Mouse (Mus musculus) left cerebral cortex, postnatal 4 days (tissue): ENCODE data around the gene 1700029I15Rik. TPM values are rescaled to one million over a fixed set of nuclear protein-coding genes. Genes with fewer than 3 reads are reported as not detected.

ENCODE experiments used
- DNase-seq: peaks from one replicate; pipeline ENCODE4 v3.0.0-alpha.2; 2022
- intact Hi-C: fragments of 180-260 bp; cut with DNase I; formaldehyde crosslinking; loops from one replicate; pipeline ENCODE4 v1.15.1; 2025
- total RNA-seq, 2 experiments: library from RNA; stranded (reverse); gene quantifications; 2 replicates each; pipeline ENCODE4 v1.2.3; 2021

1700029I15Rik gene
- total RNA-seq = 1 to 10 TPM; 2.8 to 3.2 TPM

DNA sequence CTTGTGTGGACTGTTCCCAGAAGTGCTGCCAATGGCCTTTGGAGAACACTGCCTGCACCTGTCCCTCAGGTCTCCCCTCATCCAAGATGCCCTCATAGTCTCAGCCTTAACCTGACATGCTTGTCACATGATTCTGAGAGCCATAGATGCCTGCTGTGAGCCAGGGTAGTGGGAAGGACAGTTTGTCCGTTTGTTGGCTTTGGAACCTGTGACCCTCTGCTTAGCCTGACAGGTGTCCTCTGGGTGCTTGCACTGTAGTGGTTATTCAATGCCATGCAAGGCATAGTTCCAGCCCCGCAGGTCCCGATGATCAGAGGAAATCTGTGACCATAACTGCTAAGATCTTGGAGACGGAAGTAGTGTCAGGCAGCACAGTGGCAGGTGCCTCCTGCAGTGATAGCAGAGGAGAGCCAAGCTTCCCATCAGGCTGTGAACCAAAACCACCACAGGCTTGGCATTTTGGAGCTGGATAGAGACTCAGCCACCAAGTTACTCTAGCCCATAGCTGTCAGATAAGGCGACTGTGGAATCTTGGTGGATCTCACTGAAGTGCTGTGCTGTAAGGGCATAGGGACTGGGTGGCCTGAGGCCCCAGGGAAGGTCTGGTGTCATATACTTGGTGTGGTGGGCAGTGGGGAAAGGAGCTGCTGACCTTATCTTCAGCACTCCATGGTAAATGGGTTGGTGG, at the start of gene 1700029I15Rik:
TSS of gene 1700029I15Rik (plus strand) at position 638 of the 688 bp plus-strand sequence.
- intact Hi-C loops = no loop called here
- DNase-seq = no peak

- DNase-seq = no peak
- intact Hi-C loops = no loop called here
Observed at GRCm38 (mm10) chr2:92342418-92342817, 39.9 kb upstream of the 1700029I15Rik start.

- intact Hi-C loops = no loop called here
- DNase-seq = no peak
Observed at GRCm38 (mm10) chr2:92347191-92347590, 35.1 kb upstream of the 1700029I15Rik start.

GRCm38 (mm10) chr2:92349589-92350425, 32.5 kb upstream of the 1700029I15Rik start:
- no peak for DNase-seq

GRCm38 (mm10) chr2:92350686-92351085, 31.7 kb upstream of the 1700029I15Rik start:
- intact Hi-C loops = no loop called here
- DNase-seq = no peak

More at GRCm38 (mm10) chr2:92349589-92350425, 32.5 kb upstream of the 1700029I15Rik start:
- intact Hi-C loops = no loop called here

DNA sequence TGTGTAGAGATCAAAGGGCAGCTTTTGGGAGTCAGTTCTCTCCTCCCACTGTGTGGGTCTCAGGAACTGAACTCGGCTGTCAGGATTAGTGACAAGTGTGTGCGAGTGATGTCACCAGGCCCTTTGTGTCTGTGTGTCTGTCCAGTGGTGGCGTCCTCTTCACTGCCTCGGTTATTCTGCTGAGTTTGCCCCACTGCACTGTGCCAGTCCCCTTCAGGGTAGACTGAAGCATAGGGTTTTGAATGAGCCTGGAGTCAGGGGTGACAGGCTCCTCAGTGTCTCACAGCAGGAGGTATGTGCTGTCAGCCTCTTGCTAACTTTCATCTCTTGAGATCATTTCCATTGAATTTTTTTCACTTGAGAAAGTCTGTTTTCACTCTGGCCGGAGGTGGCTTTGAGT, 28.9 kb upstream of the 1700029I15Rik start:
- DNase-seq = no peak

DNA sequence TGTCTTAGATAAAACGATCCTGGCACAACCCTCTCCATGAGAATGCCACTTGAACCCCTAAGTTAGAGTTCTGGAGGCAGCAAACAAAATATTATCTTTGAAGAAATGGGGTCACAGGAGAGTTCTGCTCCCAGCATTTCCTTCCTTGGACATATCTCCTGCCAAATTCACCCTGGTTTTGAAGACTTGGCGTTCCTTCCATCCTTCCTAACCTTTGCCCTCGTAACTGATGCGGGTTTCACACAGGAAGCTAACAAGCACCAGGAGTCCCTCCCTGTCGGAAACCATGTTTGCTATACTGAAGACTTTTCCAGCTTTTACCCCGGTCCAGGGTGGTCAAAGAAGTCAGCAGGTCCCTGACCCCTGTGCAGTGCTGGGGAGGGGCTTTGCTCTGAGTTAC, 28.1 kb upstream of the 1700029I15Rik start:
- intact Hi-C loops = no loop called here
- no peak for DNase-seq

More for the DNA sequence above, 28.9 kb upstream of the 1700029I15Rik start:
- intact Hi-C loops = no loop called here

- DNase-seq = no peak
- intact Hi-C loops = no loop called here
Observed at GRCm38 (mm10) chr2:92359301-92359700, 23.0 kb upstream of the 1700029I15Rik start.

GRCm38 (mm10) chr2:92360186-92360823, 22.0 kb upstream of the 1700029I15Rik start:
- intact Hi-C loops = no loop called here
- DNase-seq = peak; percentile 69

DNA sequence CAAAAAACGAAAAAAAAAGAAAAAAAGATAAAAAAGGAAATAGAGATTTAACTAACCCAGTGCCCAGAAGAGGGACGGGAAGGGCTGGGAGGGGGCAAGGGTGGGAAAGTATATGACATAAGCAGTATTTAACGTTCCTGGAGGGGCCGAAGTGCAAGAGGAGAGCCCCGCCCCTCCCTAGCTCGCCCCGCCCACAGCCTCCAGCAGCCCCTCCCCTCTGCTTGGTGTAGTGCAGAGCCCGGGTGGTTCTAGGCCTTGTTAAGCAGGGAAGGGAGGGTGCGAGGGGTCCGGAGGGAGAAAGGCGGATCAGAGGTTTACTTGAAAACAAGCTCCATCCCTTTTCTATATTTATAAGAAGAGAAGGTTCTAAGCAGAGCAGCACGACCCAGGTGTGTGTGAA, 21.4 kb upstream of the 1700029I15Rik start:
- intact Hi-C loops = no loop called here

GRCm38 (mm10) chr2:92361795-92362194, 20.5 kb upstream of the 1700029I15Rik start:
- no peak for DNase-seq
- intact Hi-C loops = no loop called here

More for the DNA sequence above, 21.4 kb upstream of the 1700029I15Rik start:
- DNase-seq = peak; percentile 45

DNA sequence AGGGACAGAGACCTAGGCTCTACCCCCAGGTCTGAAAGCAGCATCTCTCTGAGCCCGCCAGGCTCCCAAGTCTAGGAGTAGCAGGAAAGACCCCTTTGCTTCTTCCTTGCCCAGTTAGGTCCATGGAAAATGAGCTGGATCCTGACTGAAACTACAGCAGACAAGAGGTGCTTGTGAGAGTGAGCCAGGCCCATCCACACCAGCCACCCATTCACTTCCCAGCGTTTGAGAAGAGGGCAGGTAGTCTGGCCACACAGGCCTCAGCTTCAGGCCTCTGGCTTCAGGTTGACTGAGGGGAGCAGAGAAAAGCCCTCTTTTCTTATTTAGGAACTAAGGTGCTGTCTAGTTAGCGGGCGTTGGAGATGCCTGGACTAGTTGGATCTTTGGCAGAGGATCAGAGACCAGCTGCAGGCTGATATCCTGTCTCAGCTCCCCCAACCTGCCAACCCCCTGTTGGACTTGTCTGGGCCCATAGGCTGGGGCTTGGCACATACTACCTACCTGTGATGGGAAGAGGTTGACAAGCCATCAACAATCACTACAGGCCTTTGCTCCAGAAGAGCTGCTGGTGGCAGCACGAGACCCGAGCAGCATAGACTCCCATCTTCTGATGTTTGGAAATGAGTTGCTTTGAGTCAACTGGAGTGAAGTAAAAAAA, 19.6 kb upstream of the 1700029I15Rik start:
- no peak for DNase-seq
- intact Hi-C loops = no loop called here

DNA sequence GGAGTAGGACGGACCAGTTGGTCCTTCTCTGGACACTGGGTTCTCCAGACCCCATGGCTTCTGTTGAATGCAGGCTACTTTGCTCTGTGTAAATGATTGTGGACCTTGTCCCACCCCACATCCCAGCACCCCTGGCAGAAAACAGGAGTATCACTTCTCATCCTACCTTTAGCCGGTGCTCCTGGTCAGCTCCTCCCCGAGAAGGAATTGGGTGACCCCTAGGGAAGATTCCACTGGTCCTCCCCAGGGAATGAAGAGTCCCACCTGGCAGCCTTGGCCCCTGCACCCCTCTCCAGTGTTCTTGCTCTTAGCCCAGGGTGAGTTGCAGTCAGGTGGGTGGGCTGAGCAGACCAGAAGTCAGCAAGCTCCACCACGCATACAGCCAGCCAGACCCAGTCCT, 18.3 kb upstream of the 1700029I15Rik start:
- intact Hi-C loops = no loop called here
- DNase-seq = no peak

- intact Hi-C loops = no loop called here
- DNase-seq = no peak
Observed at GRCm38 (mm10) chr2:92365568-92365967, 16.8 kb upstream of the 1700029I15Rik start.

DNA sequence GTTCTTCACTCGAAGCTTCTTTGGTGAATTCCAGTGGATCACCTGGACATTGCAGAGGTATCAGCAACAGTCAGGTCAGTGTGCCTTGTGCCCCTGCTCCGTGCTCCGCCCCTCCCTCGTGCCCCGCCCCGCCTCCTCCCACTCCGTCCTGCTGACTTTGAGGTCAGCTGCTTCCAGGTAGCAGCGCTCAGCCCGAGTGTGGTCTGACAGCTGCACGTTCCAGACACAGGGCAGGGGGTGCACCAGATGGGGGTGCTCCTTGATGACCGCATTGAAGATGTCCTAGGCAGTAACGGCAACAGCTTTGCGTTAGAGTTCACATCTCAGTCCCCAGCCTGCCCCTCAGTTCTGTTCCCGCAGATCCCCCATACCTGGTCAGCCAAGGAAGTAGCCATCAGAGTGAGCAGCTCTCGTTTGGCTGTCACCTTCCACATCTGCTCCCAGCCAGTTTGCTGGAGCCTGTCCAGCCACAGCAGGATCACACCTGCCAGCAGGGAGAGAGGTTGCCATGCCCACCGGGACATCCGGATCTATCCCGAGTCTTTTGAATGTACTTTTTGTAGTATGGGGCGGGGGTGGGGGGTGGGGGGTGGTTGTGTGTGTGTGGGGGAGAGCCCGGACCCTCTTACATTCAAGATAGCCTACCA, 14.8 kb upstream of the 1700029I15Rik start:
- DNase-seq = no peak
- intact Hi-C loops = no loop called here

DNA sequence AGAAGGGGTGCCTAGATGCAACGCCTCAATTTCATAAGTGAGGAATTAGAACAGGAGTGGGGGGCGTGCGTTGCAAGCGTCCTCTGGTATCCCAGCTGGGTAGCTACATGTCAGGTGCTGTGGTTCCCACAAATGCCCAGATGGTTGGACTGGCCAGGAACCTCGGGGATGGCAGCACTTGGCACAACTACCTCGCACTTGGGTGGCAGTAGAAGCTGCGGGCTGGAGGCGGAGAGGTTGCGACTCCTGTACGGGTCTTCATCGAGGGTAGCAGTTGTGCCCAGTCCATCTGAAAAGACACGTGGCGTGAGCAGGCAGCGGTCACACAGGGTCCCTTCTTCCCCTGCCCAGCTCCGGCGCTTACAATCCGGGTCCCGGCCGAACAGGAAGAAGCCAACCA, 12.0 kb upstream of the 1700029I15Rik start:
- DNase-seq = peak; percentile 37
- intact Hi-C loops = no loop called here

- DNase-seq = peak; percentile 66
- intact Hi-C loops = no loop called here
Observed at GRCm38 (mm10) chr2:92370821-92371805, 11.2 kb upstream of the 1700029I15Rik start.

GRCm38 (mm10) chr2:92371971-92372690, 10.2 kb upstream of the 1700029I15Rik start:
- no peak for DNase-seq
- intact Hi-C loops = no loop called here
